Mouse (Mus musculus) heart, embryonic 11.5 days (tissue): ENCODE measurements around the gene Prph. TPM values are rescaled to one million over a fixed set of nuclear protein-coding genes. Genes with fewer than 3 reads are reported as not detected.

Experiments used
- ATAC-seq: fragments of 200-750 bp; cut with Nextera tagmentation; replicated peaks from 2 replicates; pipeline ENCODE4 v1.8.0; 2017; ENCODE audit warnings: moderate library complexity; ENCODE audit not compliant: insufficient number of reproducible peaks, low FRiP score, low TSS enrichment
- H3K27ac ChIP-seq: fragments of 300-500 bp; sonication (generic); 2 replicates; pipeline ENCODE4 v1.5.1; 2014; ENCODE audit warnings: mild to moderate bottlenecking, low read depth, low read length
- H3K27me3 ChIP-seq: fragments of 300-500 bp; sonication (generic); 2 replicates; pipeline ENCODE4 v1.6.1; 2014; ENCODE audit warnings: mild to moderate bottlenecking, low read length, mixed read lengths; ENCODE audit not compliant: control insufficient read depth, insufficient read depth
- H3K36me3 ChIP-seq: fragments of 300-500 bp; sonication (generic); 2 replicates; pipeline ENCODE4 v1.6.1; 2014; ENCODE audit warnings: mild to moderate bottlenecking, low read length, moderate library complexity, mixed read lengths; ENCODE audit not compliant: control insufficient read depth, insufficient read depth
- H3K4me1 ChIP-seq: fragments of 300-500 bp; sonication (generic); 2 replicates; pipeline ENCODE4 v1.6.1; 2014; ENCODE audit warnings: low read length; ENCODE audit not compliant: control insufficient read depth, insufficient read depth
- H3K4me2 ChIP-seq: fragments of 300-500 bp; sonication (generic); 2 replicates; pipeline ENCODE4 v1.6.1; 2014; ENCODE audit warnings: mild to moderate bottlenecking, moderate library complexity
- H3K4me3 ChIP-seq: fragments of 300-500 bp; sonication (generic); 2 replicates; pipeline ENCODE4 v1.5.1; 2014; ENCODE audit warnings: low read depth, low read length
- H3K9ac ChIP-seq: fragments of 300-500 bp; sonication (generic); 2 replicates; pipeline ENCODE4 v1.6.1; 2014; ENCODE audit warnings: mild to moderate bottlenecking, low read depth, low read length, moderate library complexity
- H3K9me3 ChIP-seq: fragments of 300-500 bp; sonication (generic); replicated peaks from 2 replicates; pipeline ENCODE4 v1.6.1; 2016; ENCODE audit warnings: low read length; ENCODE audit not compliant: control insufficient read depth
- WGBS: fragments of 180-500 bp; shearing (Covaris S2); extraction: QIAGEN DNeasy Blood & Tissue Kit; methylation state at CpG from one replicate; pipeline ENCODE4 v1.1.7; 2014; ENCODE audit not compliant: insufficient replicate concordance; 5-methylcytosine and 5-hydroxymethylcytosine counted together
- polyA plus RNA-seq: library from polyadenylated mRNA; unstranded; fragments of >200 nt; fragmentation: Nextera tagmentation; extraction: Ambion mirVana; gene quantifications from 2 replicates; pipeline ENCODE4 v1.2.1, GENCODE M21; 2014

Prph gene
- polyA plus RNA-seq, 1 experiment from 2014 or later: 0.09 TPM

DNA sequence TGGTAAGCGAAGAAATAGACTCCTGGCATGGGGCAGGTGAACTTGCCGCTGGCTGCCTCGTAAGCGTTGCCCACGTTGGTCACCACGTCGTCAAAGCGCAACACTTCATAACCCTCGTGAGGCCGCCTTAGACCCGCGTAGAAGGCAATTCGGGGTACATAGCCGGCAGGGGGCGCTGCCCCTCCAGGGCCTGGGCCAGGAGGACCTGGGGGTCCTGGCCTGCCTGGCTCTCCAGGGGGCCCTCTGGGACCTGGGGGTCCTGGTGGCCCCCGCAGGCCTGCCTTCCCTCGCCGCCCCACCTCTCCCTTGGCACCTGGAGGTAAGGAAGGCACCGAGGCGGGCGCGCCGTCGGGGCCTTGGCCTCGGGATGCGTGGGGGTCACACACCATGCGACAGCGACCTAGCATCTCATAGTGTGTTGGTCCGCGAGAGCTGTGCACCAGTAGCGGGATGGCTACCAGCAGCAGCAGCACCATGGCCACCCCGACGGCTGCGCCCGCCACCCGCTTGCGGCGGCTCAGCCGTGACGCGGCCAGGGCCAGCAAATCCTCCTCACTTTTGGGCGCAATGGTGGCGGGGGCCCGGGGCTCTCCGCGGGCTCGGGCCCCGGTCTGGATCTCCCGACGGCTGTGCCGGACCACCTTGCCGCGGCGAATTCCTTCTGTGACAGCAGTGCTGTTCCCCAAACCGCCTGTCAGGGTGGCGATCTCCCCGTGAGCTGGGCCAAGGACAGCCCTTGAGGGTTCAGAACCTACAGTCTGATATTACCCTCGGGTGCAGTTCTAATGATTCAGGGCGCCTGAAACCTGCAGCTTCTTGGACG lies 32.5 kb downstream of the Prph start, which contains the start of gene C1ql4:
TSS of gene C1ql4 (minus strand) at position 565 of the 823 bp plus-strand sequence.
- H3K4me2 ChIP-seq: peak within 1 kb of the TSS; percentile 62
- H3K36me3 ChIP-seq: peaks cover 3% of the 10 kb centered on the region; the same call in 1 of the 2 replicates
- H3K4me1 ChIP-seq: peaks cover 19% of the 10 kb centered on the region
- 8% methylated on average over 60 of the region's 60 CpGs for whole genome bisulfite sequencing
- H3K9me3 ChIP-seq: no peaks in the 10 kb centered on the region
- ATAC-seq: no peak
- peaks cover 92% of the 10 kb centered on the region for H3K27me3 ChIP-seq
- no peak within 1 kb of the TSS for H3K27ac ChIP-seq
- H3K9ac ChIP-seq: 0 out of 2 replicates have a peak within 1 kb of the TSS, but pooled peaks have one; percentile 34
- peak within 1 kb of the TSS; percentile 36 for H3K4me3 ChIP-seq

DNA sequence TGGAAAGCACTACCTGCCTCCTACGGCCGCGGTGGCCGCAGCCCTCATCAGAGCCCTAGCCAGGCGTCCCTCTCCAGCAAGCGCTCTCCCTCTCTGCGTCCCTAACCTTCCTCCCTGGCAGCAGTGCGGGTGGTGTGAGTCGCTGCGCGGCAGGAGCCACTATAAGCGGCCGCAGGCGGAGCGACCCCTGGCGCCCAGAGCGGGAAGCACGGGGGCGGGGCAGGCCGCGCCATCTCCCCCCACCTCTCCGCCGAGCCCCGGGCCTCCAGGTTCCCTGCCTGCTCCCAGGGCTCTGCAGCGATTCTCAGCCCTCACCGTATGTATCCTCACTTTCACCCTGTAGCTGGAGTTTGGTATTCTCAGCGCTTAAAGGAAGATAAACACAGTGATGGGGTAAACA lies 33.3 kb downstream of the Prph start:
- peak overlapping the region; percentile 62 for H3K4me2 ChIP-seq
- no peaks in the 10 kb centered on the region for H3K9me3 ChIP-seq
- H3K36me3 ChIP-seq: no peaks in the 10 kb centered on the region
- peaks cover 19% of the 10 kb centered on the region for H3K4me1 ChIP-seq
- 0 out of 2 replicates have a peak overlapping the region, but pooled peaks have one; percentile 34 for H3K9ac ChIP-seq
- under 1% methylated on average over 27 of the region's 27 CpGs for WGBS
- peak overlapping the region; percentile 36 for H3K4me3 ChIP-seq
- no peak overlapping the region for H3K27ac ChIP-seq
- peaks cover 97% of the 10 kb centered on the region for H3K27me3 ChIP-seq
- ATAC-seq: peak; percentile 51; the same call in 1 of the 2 replicates

DNA sequence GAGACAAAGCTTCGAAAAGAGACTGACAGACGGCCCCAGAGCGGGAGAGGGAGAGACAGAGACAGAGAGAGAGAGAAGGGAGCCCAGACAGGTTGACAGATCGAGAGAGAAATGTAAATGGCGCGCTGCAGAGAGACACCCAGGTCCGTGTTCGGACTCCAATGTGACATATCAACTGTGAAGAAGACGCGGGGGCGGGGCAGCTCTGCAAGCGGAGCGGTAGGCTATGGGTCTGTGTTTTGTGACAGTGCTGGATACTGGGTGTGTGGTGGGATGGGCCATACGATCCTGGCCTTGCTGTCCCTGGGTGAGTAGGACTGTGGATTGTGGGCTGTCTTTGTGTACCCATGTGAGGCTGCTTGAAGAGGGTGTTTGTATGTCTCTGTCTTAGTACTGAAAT lies 34.1 kb downstream of the Prph start:
- peak overlapping the region; percentile 62 for H3K4me2 ChIP-seq
- no peak overlapping the region for H3K27ac ChIP-seq
- peaks cover 97% of the 10 kb centered on the region for H3K27me3 ChIP-seq
- H3K4me3 ChIP-seq: peak overlapping the region; percentile 27
- no peak for ATAC-seq
- peaks cover 18% of the 10 kb centered on the region for H3K4me1 ChIP-seq
- no peak overlapping the region for H3K9ac ChIP-seq
- H3K36me3 ChIP-seq: no peaks in the 10 kb centered on the region
- WGBS: 11% methylated on average over 14 of the region's 14 CpGs
- H3K9me3 ChIP-seq: no peaks in the 10 kb centered on the region

DNA sequence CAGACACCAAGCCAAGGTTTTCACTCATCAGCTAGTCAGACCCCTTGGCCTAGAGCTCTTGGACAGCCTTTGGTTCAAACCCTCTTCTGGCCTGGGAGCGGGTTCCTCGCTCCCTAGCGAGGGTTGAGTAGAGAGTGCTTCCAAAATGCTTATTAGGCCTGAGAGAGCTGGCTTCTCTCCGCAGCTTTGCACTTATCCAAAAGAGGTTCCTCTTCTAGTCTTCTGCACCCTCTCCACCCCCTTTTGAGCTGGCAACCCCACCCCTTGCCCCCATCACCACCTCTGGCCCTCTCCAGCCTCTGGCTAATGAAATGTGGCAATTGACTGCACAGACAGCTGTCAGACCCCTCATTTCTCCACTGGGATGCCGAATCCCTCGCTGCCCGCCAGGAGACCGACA lies 37.9 kb downstream of the Prph start, which contains the start of gene Dnajc22:
TSS of gene Dnajc22 (plus strand) at position 301 of the 400 bp plus-strand sequence.
- Histone ChIP-seq H3K4me2 (peak within 1 kb of the TSS; percentile 70), H3K4me3 (peak within 1 kb of the TSS; percentile 45), H3K27me3 (peaks cover 94% of the 10 kb centered on the region), H3K9ac (peak within 1 kb of the TSS; percentile 6; the same call in 1 of the 2 replicates), H3K36me3 (no peaks in the 10 kb centered on the region), H3K27ac (no peak within 1 kb of the TSS), H3K4me1 (peaks cover 24% of the 10 kb centered on the region), H3K9me3 (no peaks in the 10 kb centered on the region)
- ATAC-seq: no peak
- 23% methylated on average over 8 of the region's 8 CpGs for WGBS

DNA sequence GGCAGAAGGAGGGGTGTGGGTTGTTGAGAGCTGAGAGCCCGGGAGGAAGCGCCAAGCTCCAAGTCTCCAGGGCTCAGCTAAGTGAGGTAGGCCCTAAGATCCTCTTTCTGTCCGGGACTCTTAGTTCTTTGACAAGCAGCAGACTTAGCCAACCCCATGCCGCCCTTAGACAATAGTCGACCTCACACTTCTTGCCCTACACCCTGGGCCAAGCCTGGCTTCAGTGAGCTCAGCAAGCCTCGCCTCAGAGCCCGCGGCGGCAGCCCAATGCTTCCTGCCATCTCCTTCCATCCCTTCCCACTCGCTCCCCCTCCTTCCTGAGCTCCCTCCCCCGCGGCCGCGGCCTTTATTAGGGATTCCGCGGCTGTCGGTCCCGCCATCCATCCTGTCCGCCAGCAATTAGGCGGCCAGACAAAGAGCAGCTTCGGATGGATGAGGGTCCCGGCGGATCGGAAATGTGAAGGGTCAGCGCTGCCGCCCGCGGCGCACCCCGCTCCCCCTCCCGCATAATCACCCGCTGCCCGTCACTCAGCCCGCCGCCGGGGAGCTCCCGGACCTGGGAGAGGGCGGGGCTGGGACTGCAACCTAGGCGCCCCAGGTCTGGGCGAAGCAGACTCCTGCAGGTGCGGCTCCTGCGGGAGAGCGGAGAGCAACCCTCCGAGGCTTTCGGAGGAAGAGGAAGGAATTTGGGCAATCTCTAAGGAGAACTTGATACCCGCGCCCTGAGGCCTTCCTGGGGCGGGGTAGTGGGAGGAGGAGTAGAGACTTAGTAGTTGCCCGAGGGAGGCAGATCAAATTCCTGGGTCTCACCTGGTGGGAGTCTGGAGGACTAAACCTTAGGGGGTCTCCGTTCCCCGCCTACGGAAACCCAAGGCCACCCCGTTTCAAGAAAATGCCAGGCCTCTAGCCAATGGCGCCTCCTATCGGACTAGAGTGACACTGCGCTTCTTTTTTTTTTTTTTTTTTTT lies 38.6 kb downstream of the Prph start:
- no peak for ATAC-seq
- peak overlapping the region; percentile 45 for H3K4me3 ChIP-seq
- WGBS: under 1% methylated on average over 56 of the region's 56 CpGs
- H3K36me3 ChIP-seq: no peaks in the 10 kb centered on the region
- peaks cover 22% of the 10 kb centered on the region for H3K4me1 ChIP-seq
- H3K27ac ChIP-seq: no peak overlapping the region
- peaks cover 94% of the 10 kb centered on the region for H3K27me3 ChIP-seq
- peak overlapping the region; percentile 6; the same call in 1 of the 2 replicates for H3K9ac ChIP-seq
- H3K9me3 ChIP-seq: no peaks in the 10 kb centered on the region
- peak overlapping the region; percentile 70 for H3K4me2 ChIP-seq

DNA sequence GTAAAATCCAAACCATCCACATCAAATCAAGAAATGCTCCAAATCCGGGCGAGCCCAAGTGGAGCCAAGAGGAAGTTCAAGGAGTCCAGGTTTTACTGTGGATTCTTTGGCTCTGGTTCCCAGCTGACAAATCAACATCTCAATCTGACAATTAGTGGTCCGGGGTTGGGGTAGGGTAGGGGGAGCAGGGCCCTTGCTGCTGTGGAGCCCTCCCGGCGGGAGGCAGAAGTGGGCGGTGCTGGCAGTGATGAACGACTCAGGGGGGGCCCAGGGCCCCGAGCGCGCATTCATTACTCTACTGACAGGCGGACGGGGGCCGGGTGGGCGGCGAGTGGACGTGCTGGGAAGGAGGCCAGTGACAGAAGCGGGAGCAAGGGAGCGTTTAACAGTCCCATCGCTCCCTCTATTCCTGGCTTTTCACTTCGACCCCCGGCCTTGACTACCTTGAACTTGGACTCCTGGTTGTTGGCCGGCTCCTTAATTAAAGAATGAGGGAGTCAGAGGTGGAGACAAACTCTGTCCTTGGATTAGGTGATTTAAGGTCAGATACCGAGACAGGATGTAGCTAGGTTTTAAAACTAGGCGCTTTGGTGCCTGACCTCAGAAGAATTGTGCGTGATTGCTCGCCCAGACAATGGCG lies 39.8 kb downstream of the Prph start:
- 2% methylated on average over 27 of the region's 27 CpGs for WGBS
- no peak overlapping the region for H3K9ac ChIP-seq
- no peaks in the 10 kb centered on the region for H3K36me3 ChIP-seq
- H3K4me3 ChIP-seq: 0 out of 2 replicates have a peak overlapping the region, but pooled peaks have one; percentile 14
- H3K27me3 ChIP-seq: peaks cover 89% of the 10 kb centered on the region
- ATAC-seq: 0 out of 2 replicates have a peak, but pooled peaks have one; percentile 24
- H3K4me2 ChIP-seq: peak overlapping the region; percentile 16
- H3K27ac ChIP-seq: no peak overlapping the region
- H3K9me3 ChIP-seq: no peaks in the 10 kb centered on the region
- peaks cover 18% of the 10 kb centered on the region for H3K4me1 ChIP-seq

DNA sequence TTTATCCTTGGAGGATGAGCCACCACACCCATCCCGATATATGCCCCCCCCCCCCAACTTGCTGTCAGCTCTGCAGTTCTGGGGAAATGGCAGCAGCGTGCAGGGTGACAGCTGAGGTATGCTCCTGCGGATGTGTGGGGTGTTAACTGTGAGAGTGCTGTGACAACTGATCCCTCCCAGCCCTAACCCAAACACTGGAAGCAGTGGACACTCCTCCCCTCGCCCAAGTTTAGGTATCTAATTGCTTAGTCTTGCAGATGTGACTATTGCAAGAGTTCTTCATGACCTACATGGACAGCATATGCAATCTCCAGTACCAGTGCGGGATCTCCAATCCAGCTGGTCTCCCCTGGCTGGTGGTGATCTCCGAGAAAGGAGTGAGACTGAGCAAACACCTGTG lies 40.4 kb downstream of the Prph start:
- H3K9me3 ChIP-seq: no peaks in the 10 kb centered on the region
- WGBS: 5% methylated on average over 6 of the region's 6 CpGs
- H3K4me2 ChIP-seq: no peak overlapping the region
- ATAC-seq: no peak
- H3K9ac ChIP-seq: no peak overlapping the region
- H3K4me3 ChIP-seq: 0 out of 2 replicates have a peak overlapping the region, but pooled peaks have one; percentile 14
- no peaks in the 10 kb centered on the region for H3K36me3 ChIP-seq
- H3K4me1 ChIP-seq: peaks cover 18% of the 10 kb centered on the region
- no peak overlapping the region for H3K27ac ChIP-seq
- H3K27me3 ChIP-seq: peaks cover 83% of the 10 kb centered on the region
